Mouse (Mus musculus): ENCODE measurements around the gene Avpi1. TPM values are rescaled to one million over a fixed set of nuclear protein-coding genes. Genes with fewer than 3 reads are reported as not detected.

The Avpi1 gene
- polyA plus RNA-seq, 2 experiments: 16.5 to 34.8 TPM

DNA sequence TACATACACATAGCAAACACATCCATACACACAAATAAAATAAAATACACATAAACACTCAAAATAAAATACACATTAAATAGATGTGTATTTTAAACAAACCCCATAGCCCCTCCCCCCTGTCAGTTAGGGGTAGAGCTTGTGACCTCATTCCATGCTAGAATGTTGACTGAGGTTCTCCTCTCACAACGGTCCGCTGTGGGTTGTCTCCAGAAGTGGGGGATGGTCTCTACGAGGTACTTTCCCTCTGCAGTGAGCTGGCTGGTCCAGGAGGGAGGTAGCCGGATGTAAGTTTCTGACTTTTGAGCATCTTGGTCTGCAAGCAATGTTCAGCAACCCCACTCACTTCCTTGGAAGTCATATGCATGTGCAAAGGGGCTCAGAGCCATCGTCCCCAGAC is 34.9 kb upstream of the Avpi1 start, which contains the start of gene Zfyve27:
TSS of gene Zfyve27 (plus strand) at position 188 of the 400 bp plus-strand sequence.
- H3K36me3 ChIP-seq (ENCODE audit: control insufficient read depth, insufficient read depth, low read length): no peaks in the 10 kb centered on the region
- no peaks in the 10 kb centered on the region for H3K4me1 ChIP-seq (ENCODE audit: control insufficient read depth, insufficient read depth, low read length)
- DNase-seq (ENCODE audit: low spot score) (no peak), ATAC-seq (ENCODE audit: low FRiP score, low read depth) (no peak)
- no peak for TF ChIP-seq POLR2A (IDR thresholded peaks at IDR 0.05; ENCODE audit: borderline replicate concordance, extremely low read depth, insufficient read depth, insufficient read length)
- no peak within 1 kb of the TSS for H3K4me2 ChIP-seq (replicated peaks; ENCODE audit: low read depth, low read length, severe bottlenecking)
- no peak within 1 kb of the TSS for H3K4me3 ChIP-seq (replicated peaks; ENCODE audit: low read length)
- H3K9ac ChIP-seq (ENCODE audit: low read depth, low read length, severe bottlenecking): no peak within 1 kb of the TSS
- no peak within 1 kb of the TSS for H3K27ac ChIP-seq (replicated peaks; ENCODE audit: low read depth, low read length)
- 68% methylated on average over 5 of the region's 5 CpGs for WGBS
- no peaks in the 10 kb centered on the region for H3K27me3 ChIP-seq (ENCODE audit: control insufficient read depth, insufficient read depth, low read length)
- H3K9me3 ChIP-seq (ENCODE audit: control insufficient read depth, low read length): no peaks in the 10 kb centered on the region

DNA sequence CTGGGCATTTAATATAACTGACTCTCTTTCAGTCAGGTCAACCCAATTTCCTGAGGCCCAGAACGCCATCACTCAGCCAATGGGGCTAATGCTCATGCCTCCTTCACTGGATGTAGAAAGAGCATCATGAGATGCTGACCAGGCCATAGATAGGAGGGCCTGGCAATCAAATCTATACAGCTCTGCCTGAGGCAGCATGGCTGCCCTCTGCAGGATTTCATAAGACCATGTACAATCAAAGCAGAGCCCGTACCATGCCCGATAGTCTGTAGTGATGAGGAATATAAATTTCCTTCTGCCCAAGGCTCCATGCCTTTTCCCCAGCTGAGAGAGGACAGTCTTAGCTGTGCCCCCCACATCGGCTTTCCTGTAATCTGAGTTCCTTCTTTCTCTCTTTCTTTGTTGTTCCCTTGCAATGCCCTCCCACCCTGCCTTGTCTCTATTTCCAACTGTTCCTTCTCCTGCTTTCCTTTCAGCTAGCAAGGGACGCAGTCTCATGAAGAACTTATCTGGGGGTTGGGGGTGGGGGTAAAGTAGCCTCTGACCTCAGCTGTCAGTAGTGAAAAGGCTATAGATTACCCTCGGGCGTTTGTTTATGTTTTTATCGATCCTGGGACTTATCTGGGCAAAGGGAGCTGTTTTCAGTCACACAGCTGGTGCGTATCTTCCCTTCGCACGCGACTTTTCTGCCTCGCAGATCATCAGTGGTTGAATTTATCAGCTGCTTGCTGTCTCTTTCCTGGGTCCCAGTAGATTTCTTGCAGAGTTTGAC is 29.6 kb upstream of the Avpi1 start:
- Histone ChIP-seq H3K36me3 (ENCODE audit: control insufficient read depth, insufficient read depth, low read length) (no peaks in the 10 kb centered on the region), H3K4me2 (replicated peaks; ENCODE audit: low read depth, low read length, severe bottlenecking) (no peak overlapping the region), H3K27ac (replicated peaks; ENCODE audit: low read depth, low read length) (no peak overlapping the region), H3K4me1 (ENCODE audit: control insufficient read depth, insufficient read depth, low read length) (no peaks in the 10 kb centered on the region), H3K4me3 (replicated peaks; ENCODE audit: low read length) (no peak overlapping the region), H3K27me3 (ENCODE audit: control insufficient read depth, insufficient read depth, low read length) (no peaks in the 10 kb centered on the region), H3K9ac (ENCODE audit: low read depth, low read length, severe bottlenecking) (no peak overlapping the region), H3K9me3 (ENCODE audit: control insufficient read depth, low read length) (no peaks in the 10 kb centered on the region)
- WGBS: 58% methylated on average over 13 of the region's 13 CpGs
- TF ChIP-seq POLR2A (IDR thresholded peaks at IDR 0.05; ENCODE audit: borderline replicate concordance, extremely low read depth, insufficient read depth, insufficient read length): no peak
- ATAC-seq (ENCODE audit: low FRiP score, low read depth) (no peak), DNase-seq (ENCODE audit: low spot score) (no peak)

DNA sequence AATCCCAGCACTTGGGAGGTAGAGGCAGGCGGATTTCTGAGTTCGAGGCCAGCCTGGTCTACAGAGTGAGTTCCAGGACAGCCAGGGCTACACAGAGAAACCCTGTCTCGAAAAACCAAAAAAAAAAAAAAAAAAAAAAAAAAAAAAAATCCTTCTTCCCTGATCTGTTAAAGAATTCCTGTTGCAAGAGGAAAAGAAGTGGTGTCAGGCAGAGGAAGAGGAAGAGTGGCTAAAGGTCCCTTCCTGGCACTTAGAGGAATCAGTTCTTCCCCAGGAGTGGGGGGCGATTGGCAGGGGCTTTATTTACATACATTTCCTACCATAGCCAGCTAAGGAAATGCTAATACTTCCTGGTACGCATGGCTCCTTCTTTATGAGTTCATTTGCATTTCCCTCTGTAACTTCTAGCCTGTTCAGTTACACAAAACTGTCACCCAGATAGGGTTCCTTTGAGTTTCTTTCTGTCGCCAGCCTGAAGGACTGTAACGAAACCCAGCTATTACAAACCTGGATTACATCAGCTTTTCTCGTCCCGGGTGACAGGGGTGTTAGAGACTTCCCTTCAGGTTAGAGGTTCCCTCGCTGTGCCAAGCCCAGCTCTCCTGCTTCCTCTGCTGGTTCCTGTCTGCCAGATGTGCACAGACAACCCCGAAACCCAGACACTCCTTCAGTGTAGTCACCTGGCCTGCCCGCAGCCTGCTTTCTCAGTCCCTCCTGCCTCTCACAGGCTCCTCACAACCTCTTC is 28.8 kb upstream of the Avpi1 start:
- no peak overlapping the region for H3K27ac ChIP-seq (replicated peaks; ENCODE audit: low read depth, low read length)
- DNase-seq (ENCODE audit: low spot score): no peak
- TF ChIP-seq POLR2A (IDR thresholded peaks at IDR 0.05; ENCODE audit: borderline replicate concordance, extremely low read depth, insufficient read depth, insufficient read length): no peak
- no peak overlapping the region for H3K4me3 ChIP-seq (replicated peaks; ENCODE audit: low read length)
- H3K4me2 ChIP-seq (replicated peaks; ENCODE audit: low read depth, low read length, severe bottlenecking): no peak overlapping the region
- 46% methylated on average over 12 of the region's 12 CpGs for WGBS
- H3K27me3 ChIP-seq (ENCODE audit: control insufficient read depth, insufficient read depth, low read length): no peaks in the 10 kb centered on the region
- no peaks in the 10 kb centered on the region for H3K4me1 ChIP-seq (ENCODE audit: control insufficient read depth, insufficient read depth, low read length)
- ATAC-seq (ENCODE audit: low FRiP score, low read depth): no peak
- H3K9ac ChIP-seq (ENCODE audit: low read depth, low read length, severe bottlenecking): no peak overlapping the region
- H3K9me3 ChIP-seq (ENCODE audit: control insufficient read depth, low read length): no peaks in the 10 kb centered on the region
- no peaks in the 10 kb centered on the region for H3K36me3 ChIP-seq (ENCODE audit: control insufficient read depth, insufficient read depth, low read length)

DNA sequence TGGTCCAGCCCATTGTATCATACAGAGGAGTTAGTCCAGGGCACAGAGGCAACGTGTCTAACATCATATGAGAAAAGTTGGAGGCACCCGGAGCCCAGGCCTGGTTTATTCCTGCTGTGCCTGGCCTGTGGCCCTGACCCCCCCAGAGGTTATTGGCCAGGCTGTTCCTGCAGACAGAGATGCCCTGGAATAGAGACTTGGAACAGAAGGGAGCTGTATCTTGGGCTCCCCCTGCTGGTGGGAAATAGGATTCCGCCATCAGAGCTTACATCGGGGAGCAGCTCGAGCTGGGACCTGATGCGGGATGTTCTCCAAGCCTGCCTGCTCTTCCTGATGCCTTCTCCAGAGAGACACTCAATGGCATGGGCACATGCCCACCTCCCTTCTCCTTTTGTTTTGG is 23.1 kb upstream of the Avpi1 start:
- under 1% methylated on average over 6 of the region's 6 CpGs for WGBS
- no peak for ATAC-seq (ENCODE audit: low FRiP score, low read depth)
- peak; percentile 85 for DNase-seq (ENCODE audit: low spot score)
- Histone ChIP-seq H3K9me3 (ENCODE audit: control insufficient read depth, low read length) (no peaks in the 10 kb centered on the region), H3K9ac (ENCODE audit: low read depth, low read length, severe bottlenecking) (no peak overlapping the region), H3K4me3 (replicated peaks; ENCODE audit: low read length) (no peak overlapping the region), H3K27ac (replicated peaks; ENCODE audit: low read depth, low read length) (no peak overlapping the region), H3K27me3 (ENCODE audit: control insufficient read depth, insufficient read depth, low read length) (no peaks in the 10 kb centered on the region), H3K4me1 (ENCODE audit: control insufficient read depth, insufficient read depth, low read length) (peaks cover 21% of the 10 kb centered on the region), H3K36me3 (ENCODE audit: control insufficient read depth, insufficient read depth, low read length) (peaks cover 13% of the 10 kb centered on the region), H3K4me2 (replicated peaks; ENCODE audit: low read depth, low read length, severe bottlenecking) (no peak overlapping the region)
- no peak for TF ChIP-seq POLR2A (IDR thresholded peaks at IDR 0.05; ENCODE audit: borderline replicate concordance, extremely low read depth, insufficient read depth, insufficient read length)

DNA sequence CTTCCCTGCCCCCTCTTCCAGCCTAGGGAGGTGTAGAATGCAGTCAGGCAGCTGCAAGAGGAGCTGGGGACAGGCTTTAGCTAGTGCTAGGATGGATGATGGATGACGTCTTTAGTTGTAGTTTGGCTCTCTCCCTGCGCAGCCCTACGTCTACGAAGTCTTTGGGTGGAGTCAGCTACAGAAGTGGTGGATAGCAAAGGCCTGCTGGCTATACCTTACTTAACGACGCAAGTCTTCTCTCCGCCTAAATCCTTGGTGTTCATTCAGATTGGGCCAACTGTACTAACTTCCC is 19.7 kb upstream of the Avpi1 start:
- peak overlapping the region; percentile 94 for H3K27ac ChIP-seq (replicated peaks; ENCODE audit: low read depth, low read length)

More for the DNA sequence above, 19.7 kb upstream of the Avpi1 start:
- Histone ChIP-seq H3K4me3 (replicated peaks; ENCODE audit: low read length) (peak overlapping the region; percentile 83), H3K9me3 (ENCODE audit: control insufficient read depth, low read length) (no peaks in the 10 kb centered on the region), H3K4me2 (replicated peaks; ENCODE audit: low read depth, low read length, severe bottlenecking) (peak overlapping the region; percentile 79), H3K36me3 (ENCODE audit: control insufficient read depth, insufficient read depth, low read length) (peaks cover 13% of the 10 kb centered on the region), H3K27me3 (ENCODE audit: control insufficient read depth, insufficient read depth, low read length) (no peaks in the 10 kb centered on the region), H3K9ac (ENCODE audit: low read depth, low read length, severe bottlenecking) (peak overlapping the region; percentile 89), H3K4me1 (ENCODE audit: control insufficient read depth, insufficient read depth, low read length) (peaks cover 29% of the 10 kb centered on the region)
- peak; percentile 74 for DNase-seq (ENCODE audit: low spot score)
- no peak for TF ChIP-seq POLR2A (IDR thresholded peaks at IDR 0.05; ENCODE audit: borderline replicate concordance, extremely low read depth, insufficient read depth, insufficient read length)
- ATAC-seq (ENCODE audit: low FRiP score, low read depth): peak; percentile 65
- WGBS: 10% methylated on average over 7 of the region's 7 CpGs

All from limb, embryonic 14.5 days (tissue).